Mouse (Mus musculus): ENCODE measurements around the gene Krt13.

Krt13 gene

GRCm38 (mm10) chr11:100121466-100121865 is at the start of gene Krt13:
TSS of gene Krt13 (minus strand) at chr11:100121566.
- TF ChIP-seq GATA4 (IDR thresholded peaks at IDR 0.05; ENCODE audit: insufficient replicate concordance, low read length): no peak

- TF ChIP-seq GATA4 (IDR thresholded peaks at IDR 0.05; ENCODE audit: insufficient replicate concordance, low read length): no peak
Measured at GRCm38 (mm10) chr11:100168765-100169762, 47.7 kb upstream of the Krt13 start.

- TF ChIP-seq GATA4 (IDR thresholded peaks at IDR 0.05; ENCODE audit: insufficient replicate concordance, low read length): no peak
Measured at GRCm38 (mm10) chr11:100168071-100168470, 46.7 kb upstream of the Krt13 start.

- TF ChIP-seq GATA4 (IDR thresholded peaks at IDR 0.05; ENCODE audit: insufficient replicate concordance, low read length): no peak
Measured at GRCm38 (mm10) chr11:100164392-100164791, 43.0 kb upstream of the Krt13 start.

GRCm38 (mm10) chr11:100157908-100158477 is 36.6 kb upstream of the Krt13 start:
- no peak for TF ChIP-seq GATA4 (IDR thresholded peaks at IDR 0.05; ENCODE audit: insufficient replicate concordance, low read length)

GRCm38 (mm10) chr11:100157331-100157730 is 36.0 kb upstream of the Krt13 start:
- TF ChIP-seq GATA4 (IDR thresholded peaks at IDR 0.05; ENCODE audit: insufficient replicate concordance, low read length): no peak

- TF ChIP-seq GATA4 (IDR thresholded peaks at IDR 0.05; ENCODE audit: insufficient replicate concordance, low read length): no peak
Measured at GRCm38 (mm10) chr11:100155497-100156255, 34.3 kb upstream of the Krt13 start.

- no peak for TF ChIP-seq GATA4 (IDR thresholded peaks at IDR 0.05; ENCODE audit: insufficient replicate concordance, low read length)
Measured at GRCm38 (mm10) chr11:100148615-100149330, 27.4 kb upstream of the Krt13 start, which contains the start of gene Krt19. TSS of gene Krt19 (minus strand) at chr11:100148665.

- no peak for TF ChIP-seq GATA4 (IDR thresholded peaks at IDR 0.05; ENCODE audit: insufficient replicate concordance, low read length)
Measured at GRCm38 (mm10) chr11:100147566-100148353, 26.4 kb upstream of the Krt13 start.

GRCm38 (mm10) chr11:100145858-100146560 is 24.6 kb upstream of the Krt13 start:
- TF ChIP-seq GATA4 (IDR thresholded peaks at IDR 0.05; ENCODE audit: insufficient replicate concordance, low read length): no peak

GRCm38 (mm10) chr11:100145104-100145503 is 23.7 kb upstream of the Krt13 start:
- TF ChIP-seq GATA4 (IDR thresholded peaks at IDR 0.05; ENCODE audit: insufficient replicate concordance, low read length): no peak

- no peak for TF ChIP-seq GATA4 (IDR thresholded peaks at IDR 0.05; ENCODE audit: insufficient replicate concordance, low read length)
Measured at GRCm38 (mm10) chr11:100140966-100141365, 19.6 kb upstream of the Krt13 start.

GRCm38 (mm10) chr11:100139391-100139790 is 18.0 kb upstream of the Krt13 start:
- no peak for TF ChIP-seq GATA4 (IDR thresholded peaks at IDR 0.05; ENCODE audit: insufficient replicate concordance, low read length)

Data from liver, adult (tissue).